Mouse (Mus musculus) adrenal gland, adult (tissue): ENCODE measurements at regions not wholly inside any gene's neighbourhood (a gene's known extent, or its start where the extent isn't known, plus 50 kb on each side); places are given as distances from the start of the nearest gene placed in this dataset.

Experiments
- DNase-seq, 2 experiments: peaks; one replicate each; pipeline ENCODE4 v3.0.0; 2022 to 2023; ENCODE audit warnings: low spot score in 1 of 2; ENCODE audit not compliant: inconsistent age in 2 of 2

- DNase-seq: peak in 1 of 2 experiments; percentile 7
Measured at GRCm38 (mm10) chr12:13048168-13048727, 106.5 kb upstream of the Mycn start.

GRCm38 (mm10) chr12:13042934-13043333, 101.2 kb upstream of the Mycn start:
- DNase-seq: no peak

- no peak for DNase-seq
Measured at GRCm38 (mm10) chr12:13035108-13035741, 93.5 kb upstream of the Mycn start.

- DNase-seq: no peak
Measured at GRCm38 (mm10) chr12:13030333-13030732, 88.6 kb upstream of the Mycn start.

GRCm38 (mm10) chr12:13028086-13028485, 86.4 kb upstream of the Mycn start:
- DNase-seq: no peak

- DNase-seq: peak; percentile 61 to 66
Measured at GRCm38 (mm10) chr12:13026041-13026580, 84.4 kb upstream of the Mycn start.

GRCm38 (mm10) chr12:13024215-13024841, 82.6 kb upstream of the Mycn start:
- peak; percentile 17 to 43 for DNase-seq

GRCm38 (mm10) chr12:13011023-13011761, 69.5 kb upstream of the Mycn start:
- DNase-seq: no peak

GRCm38 (mm10) chr12:13010405-13010804, 68.7 kb upstream of the Mycn start:
- no peak for DNase-seq

GRCm38 (mm10) chr12:13009470-13009869, 67.8 kb upstream of the Mycn start:
- DNase-seq: peak in 1 of 2 experiments; percentile 48

GRCm38 (mm10) chr12:13002703-13003102, 61.0 kb upstream of the Mycn start:
- DNase-seq: no peak

- no peak for DNase-seq
Measured at GRCm38 (mm10) chr12:13002069-13002590, 60.4 kb upstream of the Mycn start.

GRCm38 (mm10) chr12:12995974-12996361, 54.3 kb upstream of the Mycn start:
- no peak for DNase-seq

- DNase-seq: peak; percentile 27 to 67
Measured at GRCm38 (mm10) chr12:12995061-12995973, 53.6 kb upstream of the Mycn start.

- peak in 1 of 2 experiments; percentile 52 for DNase-seq
Measured at GRCm38 (mm10) chr12:12993894-12994714, 52.4 kb upstream of the Mycn start.
